Mouse (Mus musculus): Measurements from ENCODE around the gene Mettl13.
A peak's percentile ranks its signal among the peaks of the same experiment; 100 is the strongest.

The Mettl13 gene

DNA sequence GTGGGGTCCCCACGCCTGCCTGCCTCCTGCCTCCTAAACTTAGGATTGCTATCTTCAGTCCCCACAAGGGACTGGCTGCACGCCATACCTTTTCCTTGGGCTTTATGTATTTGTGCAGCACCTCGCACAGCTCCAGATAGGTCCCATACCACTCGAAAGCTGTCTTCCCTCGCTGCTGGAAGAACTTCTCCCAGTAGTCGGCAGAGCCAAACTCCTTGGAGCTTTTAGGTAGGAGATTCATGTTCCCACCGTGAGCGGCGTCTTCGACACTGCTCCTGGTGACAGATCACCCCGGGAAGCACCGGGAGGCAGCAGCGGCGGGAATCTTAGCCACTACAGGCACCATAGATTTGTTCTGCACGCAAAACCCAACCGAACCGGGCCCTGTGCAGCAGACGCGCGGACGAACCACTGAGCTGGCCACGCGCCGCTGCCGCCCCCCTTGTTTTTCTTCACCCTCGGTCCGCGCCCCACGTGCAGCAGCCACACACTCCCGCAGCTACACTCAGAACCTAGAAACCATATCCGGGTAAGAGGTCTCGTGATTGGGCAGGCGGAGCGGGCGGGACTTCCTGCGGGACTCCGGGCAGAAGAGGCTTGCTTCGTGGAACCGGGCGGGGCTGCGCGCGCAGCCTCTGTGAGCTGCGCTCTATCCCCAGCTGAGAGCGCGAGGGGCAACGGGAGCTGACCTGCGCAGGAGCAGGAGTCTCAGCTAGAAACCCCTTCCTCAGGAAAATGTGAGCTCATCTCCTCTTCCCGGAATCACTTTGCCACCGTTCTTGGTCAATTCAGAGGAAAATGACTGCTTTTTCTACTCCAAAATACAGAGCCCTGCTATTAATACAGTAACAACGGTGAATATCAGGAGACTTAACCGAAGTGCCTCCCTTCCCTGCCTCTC is at the start of gene Mettl13:
Gene Mettl13, minus strand, starts transcription at position 536 of the 901 bp plus-strand sequence.
- peak; percentile 90 to 93 for DNase-seq

GRCm38 (mm10) chr1:162597379-162598102 is 49.2 kb upstream of the Mettl13 start:
- no peak for DNase-seq

GRCm38 (mm10) chr1:162590415-162590997 is 42.2 kb upstream of the Mettl13 start:
- no peak for DNase-seq

- DNase-seq, result peak; percentile 23 to 46
These were observed 41.1 kb upstream of the Mettl13 start for GRCm38 (mm10) chr1:162589443-162589842.

GRCm38 (mm10) chr1:162588606-162589005 is 40.3 kb upstream of the Mettl13 start:
- DNase-seq, result no peak

DNA sequence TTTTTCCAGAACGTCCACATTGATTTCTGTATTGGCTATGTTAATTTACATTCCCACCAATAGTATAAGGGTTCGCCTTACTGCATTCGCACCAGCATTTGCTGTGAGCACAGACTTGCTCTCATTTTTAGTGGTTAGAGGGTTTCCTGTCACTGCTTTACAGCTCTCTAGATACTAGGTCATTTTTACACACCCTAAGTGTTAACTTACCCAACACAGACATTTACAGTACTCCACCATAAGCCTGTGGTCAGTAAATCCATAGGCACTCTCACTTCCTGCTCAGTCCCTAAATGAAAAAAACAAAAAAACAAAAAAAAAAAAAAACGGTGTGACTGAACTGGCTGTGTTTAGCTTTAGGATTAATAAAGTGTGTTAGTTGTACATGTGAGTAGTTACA is 37.9 kb upstream of the Mettl13 start:
- no peak for DNase-seq

GRCm38 (mm10) chr1:162582884-162583283 is 34.5 kb upstream of the Mettl13 start:
- DNase-seq, result no peak

- no peak for DNase-seq
These were observed 26.7 kb upstream of the Mettl13 start for GRCm38 (mm10) chr1:162575098-162575497.

- DNase-seq, result peak; percentile 44 to 56
These were observed 22.7 kb upstream of the Mettl13 start for GRCm38 (mm10) chr1:162570931-162571601.

GRCm38 (mm10) chr1:162570260-162570748 is 22.0 kb upstream of the Mettl13 start, which contains the start of gene Vamp4:
Gene Vamp4 (plus strand): TSS chr1:162570515.
- DNase-seq, result peak; percentile 92 to 94

- no peak for DNase-seq
These were observed 19.0 kb upstream of the Mettl13 start for GRCm38 (mm10) chr1:162567351-162567750.

DNA sequence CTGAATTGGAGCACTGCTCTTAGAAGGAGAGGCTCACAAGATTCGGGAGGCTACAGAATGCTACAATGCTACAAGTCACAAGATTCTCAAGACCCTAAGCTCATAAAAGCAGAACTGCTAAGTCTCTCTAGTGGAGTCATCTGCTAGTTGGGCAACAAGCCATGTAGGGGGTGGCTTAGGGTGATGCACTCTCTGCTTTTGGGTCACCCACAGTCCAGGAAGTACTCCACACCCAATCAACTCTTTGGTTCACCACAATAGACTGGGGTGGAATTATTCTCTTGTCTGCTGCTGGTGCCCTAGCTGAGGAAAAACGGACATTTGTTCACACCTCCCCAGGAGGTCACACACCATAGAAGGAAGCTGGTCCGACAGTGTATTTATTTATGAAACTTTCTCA is 16.6 kb upstream of the Mettl13 start:
- peak; percentile 52 to 60 for DNase-seq

DNA sequence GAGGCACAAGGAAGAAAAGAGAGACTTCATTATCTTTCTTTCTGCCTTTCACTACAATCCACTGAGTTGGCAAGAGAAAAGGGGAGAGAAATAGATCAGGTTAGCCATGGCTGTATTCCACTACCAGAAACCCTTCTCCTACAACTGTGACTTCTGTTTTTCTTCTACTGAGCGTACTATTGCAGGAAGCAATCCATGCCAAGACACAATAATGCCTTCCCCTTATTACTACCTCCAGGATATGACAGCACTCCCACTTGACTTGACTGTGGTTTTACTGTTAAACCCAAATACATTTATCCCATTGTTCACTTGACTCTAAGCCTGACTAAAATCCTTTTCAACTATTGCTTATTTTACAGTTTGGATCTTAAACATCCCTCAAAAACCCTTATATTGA is 14.9 kb upstream of the Mettl13 start:
- no peak for DNase-seq

GRCm38 (mm10) chr1:162554193-162554592 is 5.8 kb upstream of the Mettl13 start:
- no peak for DNase-seq

DNA sequence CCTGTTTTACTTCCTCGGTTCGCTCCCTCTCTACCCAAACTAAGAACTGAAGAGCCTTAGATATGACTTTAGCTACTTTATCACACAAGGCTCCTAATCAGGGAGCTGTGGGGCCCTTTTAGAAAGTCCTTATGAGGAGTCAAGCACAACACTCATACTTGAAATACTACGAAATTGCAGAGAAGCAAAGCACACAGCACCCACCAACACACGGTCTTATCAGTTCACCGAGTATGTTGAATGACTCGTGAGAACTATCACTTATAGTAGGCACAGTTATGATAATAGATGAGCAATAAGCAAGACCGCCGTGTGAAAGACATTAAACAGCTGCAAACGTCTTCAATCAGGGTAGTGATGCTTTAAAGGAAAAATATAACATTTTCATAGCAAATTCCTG is 4.6 kb upstream of the Mettl13 start:
- DNase-seq, result no peak

- DNase-seq, result peak in 1 of 2 experiments; percentile 24
These were observed 1.4 kb upstream of the Mettl13 start for GRCm38 (mm10) chr1:162549615-162550283.

- DNase-seq, result no peak
These were observed 714 bp upstream of the Mettl13 start for GRCm38 (mm10) chr1:162548917-162549613.

- DNase-seq, result no peak
These were observed 744 bp downstream of the Mettl13 start for GRCm38 (mm10) chr1:162547607-162548006.

DNA sequence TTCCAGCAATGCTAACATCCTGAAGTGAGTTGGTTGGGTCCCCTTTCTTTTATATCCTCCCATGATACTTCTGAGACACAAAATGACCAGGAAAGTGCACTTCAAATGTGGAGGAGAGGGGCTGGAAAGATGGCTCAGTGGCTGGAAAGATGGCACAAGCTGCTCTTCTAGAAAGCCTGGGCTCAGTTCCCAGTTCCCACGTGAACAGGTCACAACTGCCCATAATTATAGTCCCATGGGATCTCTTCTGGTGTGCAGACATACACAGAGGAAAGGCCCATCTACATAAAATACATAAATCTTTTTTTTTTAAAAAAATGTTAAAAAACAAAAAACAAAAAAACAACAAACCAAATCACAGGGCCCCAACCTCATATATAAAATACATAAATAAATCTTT is 5.1 kb downstream of the Mettl13 start:
- no peak for DNase-seq

DNA sequence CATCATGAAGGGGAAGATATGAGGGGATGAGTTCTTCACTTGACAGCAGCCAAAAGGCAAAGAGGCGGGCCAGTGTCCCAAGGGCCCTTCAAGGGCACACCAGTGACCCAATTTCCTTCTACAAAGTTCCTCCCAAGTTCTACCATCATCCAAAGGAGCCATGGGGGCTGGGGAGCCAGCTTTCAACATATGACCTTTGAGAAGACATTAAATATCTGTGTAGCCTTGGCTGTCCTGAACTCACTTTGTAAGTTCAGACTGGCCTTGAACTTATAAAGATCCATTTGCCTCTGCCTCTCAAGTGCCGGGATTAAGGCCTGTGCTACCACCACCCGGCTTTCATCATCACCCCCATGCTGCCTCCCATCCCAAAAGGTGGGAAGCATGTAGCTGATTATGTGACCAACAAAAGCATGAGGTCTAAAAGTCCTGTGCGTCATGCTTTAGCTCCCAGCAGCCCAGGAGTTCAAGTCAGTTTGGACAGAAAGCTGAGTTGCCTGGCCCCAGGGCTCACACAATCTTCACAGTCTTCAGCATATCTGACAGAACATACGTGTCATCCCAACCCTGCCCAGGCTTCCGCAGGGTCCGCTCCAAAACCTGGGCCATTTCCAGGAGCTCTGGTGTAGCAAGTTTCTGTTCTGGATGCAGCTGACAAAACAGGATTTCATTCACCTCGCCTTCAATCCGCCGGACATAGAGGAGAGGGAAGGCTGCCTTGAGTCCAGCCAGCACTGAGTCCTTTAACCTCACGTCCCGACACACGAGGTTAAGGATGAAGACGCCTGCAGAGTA is 14.4 kb downstream of the Mettl13 start:
- DNase-seq, result no peak

- no peak for DNase-seq
These were observed 16.0 kb downstream of the Mettl13 start for GRCm38 (mm10) chr1:162532330-162532729.
